Mouse (Mus musculus) 3134 (cell line): ENCODE measurements around the gene Chrna5.
"Not testable (repeated sequence)": the region's sequence is repeated elsewhere in the genome, so short reads cannot be mapped to it uniquely, and the experiment has no call there.

Experiments
- DNase-seq: peaks from one replicate; pipeline ENCODE4 v3.0.0-alpha.2; 2011; ENCODE audit warnings: low spot score; ENCODE audit not compliant: insufficient read length; ENCODE audit errors: extremely low read depth

Gene Chrna5

GRCm38 (mm10) chr9:54980674-54981073 lies at the start of gene Chrna5:
Gene Chrna5 (plus strand): TSS chr9:54980880.
- no peak for DNase-seq

- no peak for DNase-seq
These were observed 48.9 kb upstream of the Chrna5 start for GRCm38 (mm10) chr9:54931765-54932164.

GRCm38 (mm10) chr9:54932379-54932778 lies 48.3 kb upstream of the Chrna5 start:
- DNase-seq: no peak

- no peak for DNase-seq
These were observed 38.6 kb upstream of the Chrna5 start for GRCm38 (mm10) chr9:54942071-54942470.

- no peak for DNase-seq
These were observed 36.2 kb upstream of the Chrna5 start for GRCm38 (mm10) chr9:54944467-54944866.

GRCm38 (mm10) chr9:54946256-54946655 lies 34.4 kb upstream of the Chrna5 start:
- no peak for DNase-seq

GRCm38 (mm10) chr9:54949465-54949864 lies 31.2 kb upstream of the Chrna5 start:
- DNase-seq: no peak

- not testable (repeated sequence) for DNase-seq
These were observed 30.5 kb upstream of the Chrna5 start for GRCm38 (mm10) chr9:54950162-54950561.

GRCm38 (mm10) chr9:54950575-54951321 lies 29.9 kb upstream of the Chrna5 start, which contains the start of the genes Psma4 and AY074887:
Gene Psma4 (plus strand): TSS chr9:54950790.
Gene AY074887 (minus strand): TSS chr9:54950998.
- peak; percentile 89 for DNase-seq

GRCm38 (mm10) chr9:54961059-54961458 lies 19.6 kb upstream of the Chrna5 start:
- DNase-seq: no peak

- no peak for DNase-seq
These were observed 17.0 kb upstream of the Chrna5 start for GRCm38 (mm10) chr9:54963669-54964068.

- no peak for DNase-seq
These were observed 10.6 kb upstream of the Chrna5 start for GRCm38 (mm10) chr9:54969972-54970637.

GRCm38 (mm10) chr9:54981291-54982191 lies 861 bp downstream of the Chrna5 start:
- DNase-seq: no peak

- no peak for DNase-seq
These were observed 1.7 kb downstream of the Chrna5 start for GRCm38 (mm10) chr9:54982401-54982800.

GRCm38 (mm10) chr9:54990362-54990761 lies 9.7 kb downstream of the Chrna5 start:
- DNase-seq: no peak

- no peak for DNase-seq
These were observed 13.7 kb downstream of the Chrna5 start for GRCm38 (mm10) chr9:54994381-54994780.

GRCm38 (mm10) chr9:54995645-54996044 lies 15.0 kb downstream of the Chrna5 start:
- DNase-seq: no peak

- DNase-seq: no peak
These were observed 22.9 kb downstream of the Chrna5 start for GRCm38 (mm10) chr9:55003609-55004008.

- no peak for DNase-seq
These were observed 29.0 kb downstream of the Chrna5 start for GRCm38 (mm10) chr9:55009692-55010091.

- DNase-seq: no peak
These were observed 30.1 kb downstream of the Chrna5 start for GRCm38 (mm10) chr9:55010588-55011350.
